Mouse (Mus musculus): ENCODE data around the gene Klk6. TPM values are rescaled to one million over a fixed set of nuclear protein-coding genes. Genes with fewer than 3 reads are reported as not detected.

Klk6 gene
- total and polyA plus RNA-seq, 3 experiments: 0.05 TPM; not detected in 2

DNA sequence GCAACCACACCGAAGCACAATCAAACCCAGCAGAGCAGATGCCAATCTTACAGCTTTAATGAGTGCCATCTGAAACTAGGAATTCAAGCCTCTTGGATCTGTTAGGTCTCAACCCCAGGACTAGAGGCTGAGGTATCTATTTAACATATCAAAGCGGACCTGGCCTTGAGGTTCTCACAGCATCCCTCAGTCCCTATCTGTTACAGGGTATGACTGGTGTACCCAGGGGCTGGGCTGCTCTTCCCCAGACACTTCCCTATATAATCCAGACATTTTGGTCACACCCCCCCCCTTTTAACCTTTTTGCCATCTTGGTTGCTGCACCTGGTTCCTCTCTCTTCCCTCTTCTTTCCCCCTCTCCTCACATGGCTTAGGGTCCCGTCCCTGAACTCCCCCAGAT is 49.4 kb downstream of the Klk6 start:
- no peaks in the 10 kb centered on the region for H3K4me1 ChIP-seq (ENCODE audit: insufficient read depth, low read depth, low read length)
- no peaks in the 10 kb centered on the region for H3K27me3 ChIP-seq (ENCODE audit: insufficient read depth, low read length)
- H3K36me3 ChIP-seq (replicated peaks): no peaks in the 10 kb centered on the region
- no peaks in the 10 kb centered on the region for H3K9me3 ChIP-seq (replicated peaks)
- DNase-seq (ENCODE audit: low spot score) (no peak), ATAC-seq (ENCODE audit: extremely low read depth, insufficient number of reproducible peaks, low FRiP score, poor library complexity, severe bottlenecking) (no peak)
- TF ChIP-seq POLR2AphosphoS5 (IDR thresholded peaks at IDR 0.05; ENCODE audit: insufficient replicate concordance, low read depth, low read length) (no peak), CTCF (IDR thresholded peaks at IDR 0.05; ENCODE audit: low read depth, low read length) (no peak), TAL1 (conservative IDR thresholded peaks at IDR 0.05; ENCODE audit: low read depth, low read length) (no peak), GATA2 (IDR thresholded peaks at IDR 0.05; ENCODE audit: borderline replicate concordance, low read depth, low read length) (no peak), GATA1 (IDR thresholded peaks at IDR 0.05; ENCODE audit: borderline replicate concordance, low read length) (no peak)
- H3K4me3 ChIP-seq (ENCODE audit: low read depth, low read length): no peak overlapping the region

DNA sequence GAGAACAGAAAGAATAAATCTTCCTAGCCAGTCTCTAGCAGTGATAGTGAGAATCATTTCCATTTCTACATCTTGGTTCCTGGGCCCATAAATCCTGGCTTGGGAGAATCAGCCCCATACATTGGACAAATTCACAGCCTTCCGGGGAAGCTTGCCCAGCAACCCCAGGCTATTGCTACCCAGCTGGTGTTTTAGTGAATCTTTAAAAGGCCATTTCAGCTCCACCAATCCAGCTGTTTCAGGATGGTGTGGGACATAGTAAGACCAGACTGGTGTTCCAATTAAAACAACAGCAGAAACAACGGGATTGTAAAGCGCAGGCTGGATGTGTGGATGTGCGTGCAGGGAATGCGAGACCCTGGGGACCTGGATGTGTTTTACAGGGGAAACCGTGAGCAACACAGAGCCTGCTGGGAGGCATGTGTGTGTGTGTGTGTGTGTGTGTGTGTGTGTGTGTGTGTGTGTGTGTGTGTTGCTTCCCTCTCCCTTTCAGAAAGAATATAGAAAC is 50.6 kb downstream of the Klk6 start:
- ATAC-seq (ENCODE audit: extremely low read depth, insufficient number of reproducible peaks, low FRiP score, poor library complexity, severe bottlenecking) (no peak), DNase-seq (ENCODE audit: low spot score) (no peak)
- H3K4me3 ChIP-seq (ENCODE audit: low read depth, low read length): no peak overlapping the region
- H3K36me3 ChIP-seq (replicated peaks): no peaks in the 10 kb centered on the region
- H3K4me1 ChIP-seq (ENCODE audit: insufficient read depth, low read depth, low read length): no peaks in the 10 kb centered on the region
- H3K27me3 ChIP-seq (ENCODE audit: insufficient read depth, low read length): no peaks in the 10 kb centered on the region
- H3K9me3 ChIP-seq (replicated peaks): no peaks in the 10 kb centered on the region
- TF ChIP-seq CTCF (IDR thresholded peaks at IDR 0.05; ENCODE audit: low read depth, low read length) (no peak), GATA2 (IDR thresholded peaks at IDR 0.05; ENCODE audit: borderline replicate concordance, low read depth, low read length) (no peak), POLR2AphosphoS5 (IDR thresholded peaks at IDR 0.05; ENCODE audit: insufficient replicate concordance, low read depth, low read length) (no peak), TAL1 (conservative IDR thresholded peaks at IDR 0.05; ENCODE audit: low read depth, low read length) (no peak), GATA1 (IDR thresholded peaks at IDR 0.05; ENCODE audit: borderline replicate concordance, low read length) (no peak)

DNA sequence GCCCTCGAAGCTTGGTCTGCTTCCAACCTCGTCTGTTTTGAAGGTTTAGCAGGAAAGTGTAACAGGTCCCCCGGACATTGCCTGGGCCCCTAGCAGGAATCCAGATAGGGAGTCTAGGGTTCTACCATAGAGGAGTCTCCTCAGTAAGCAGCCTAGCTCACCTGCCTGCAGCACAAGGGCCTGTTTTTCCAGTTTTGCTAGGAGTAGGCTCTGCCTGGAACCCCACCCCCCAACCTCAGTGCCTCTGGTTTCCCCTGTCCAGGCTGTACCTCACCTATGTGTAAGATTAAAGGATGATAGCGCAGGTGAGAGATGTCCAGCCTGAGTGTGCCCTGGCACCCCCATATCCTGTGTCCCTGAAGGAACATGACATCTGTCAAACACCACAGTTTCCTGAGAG is 52.1 kb downstream of the Klk6 start:
- Histone ChIP-seq H3K4me3 (ENCODE audit: low read depth, low read length) (no peak overlapping the region), H3K36me3 (replicated peaks) (no peaks in the 10 kb centered on the region), H3K9me3 (replicated peaks) (no peaks in the 10 kb centered on the region), H3K4me1 (ENCODE audit: insufficient read depth, low read depth, low read length) (no peaks in the 10 kb centered on the region), H3K27me3 (ENCODE audit: insufficient read depth, low read length) (no peaks in the 10 kb centered on the region)
- DNase-seq (ENCODE audit: low spot score) (no peak), ATAC-seq (ENCODE audit: extremely low read depth, insufficient number of reproducible peaks, low FRiP score, poor library complexity, severe bottlenecking) (no peak)
- TF ChIP-seq POLR2AphosphoS5 (IDR thresholded peaks at IDR 0.05; ENCODE audit: insufficient replicate concordance, low read depth, low read length): no peak
- TF ChIP-seq GATA1 (IDR thresholded peaks at IDR 0.05; ENCODE audit: borderline replicate concordance, low read length): no peak
- no peak for TF ChIP-seq GATA2 (IDR thresholded peaks at IDR 0.05; ENCODE audit: borderline replicate concordance, low read depth, low read length)
- TF ChIP-seq TAL1 (conservative IDR thresholded peaks at IDR 0.05; ENCODE audit: low read depth, low read length): no peak
- no peak for TF ChIP-seq CTCF (IDR thresholded peaks at IDR 0.05; ENCODE audit: low read depth, low read length)

GRCm38 (mm10) chr7:43878281-43878680 is 54.0 kb downstream of the Klk6 start:
- no peak for ATAC-seq (ENCODE audit: extremely low read depth, insufficient number of reproducible peaks, low FRiP score, poor library complexity, severe bottlenecking)
- H3K27me3 ChIP-seq (ENCODE audit: insufficient read depth, low read length): no peaks in the 10 kb centered on the region
- no peak for DNase-seq (ENCODE audit: low spot score)

DNA sequence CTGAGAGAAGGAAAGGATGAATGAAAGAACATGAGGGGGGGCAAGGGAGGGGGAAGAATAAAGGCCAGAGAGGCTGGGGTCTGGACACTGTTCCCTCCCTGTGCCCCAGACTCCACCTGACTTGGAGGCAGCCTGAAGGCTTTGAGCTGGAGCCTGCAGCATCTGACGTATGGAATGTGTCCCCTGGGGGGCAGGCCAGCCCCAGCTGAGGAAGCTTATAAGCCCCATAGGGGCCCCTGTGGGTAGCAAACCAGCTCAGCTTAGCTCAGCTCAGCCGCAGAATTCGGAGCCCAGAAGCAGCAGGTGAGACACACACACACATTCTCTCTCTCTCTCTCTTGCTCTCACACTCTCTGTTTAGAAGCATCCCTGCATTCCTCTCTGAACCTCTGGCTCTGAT is 56.6 kb downstream of the Klk6 start, which contains the start of gene Klk4:
Gene Klk4 (plus strand): TSS at position 249 of the 400 bp plus-strand sequence.
- Histone ChIP-seq H3K9me3 (replicated peaks) (no peaks in the 10 kb centered on the region), H3K4me3 (ENCODE audit: low read depth, low read length) (no peak within 1 kb of the TSS), H3K4me1 (ENCODE audit: insufficient read depth, low read depth, low read length) (no peaks in the 10 kb centered on the region), H3K36me3 (replicated peaks) (no peaks in the 10 kb centered on the region), H3K27me3 (ENCODE audit: insufficient read depth, low read length) (no peaks in the 10 kb centered on the region)
- DNase-seq (ENCODE audit: low spot score): no peak
- ATAC-seq (ENCODE audit: extremely low read depth, insufficient number of reproducible peaks, low FRiP score, poor library complexity, severe bottlenecking): no peak
- no peak for TF ChIP-seq GATA2 (IDR thresholded peaks at IDR 0.05; ENCODE audit: borderline replicate concordance, low read depth, low read length)
- no peak for TF ChIP-seq POLR2AphosphoS5 (IDR thresholded peaks at IDR 0.05; ENCODE audit: insufficient replicate concordance, low read depth, low read length)
- TF ChIP-seq CTCF (IDR thresholded peaks at IDR 0.05; ENCODE audit: low read depth, low read length): no peak
- no peak for TF ChIP-seq TAL1 (conservative IDR thresholded peaks at IDR 0.05; ENCODE audit: low read depth, low read length)
- TF ChIP-seq GATA1 (IDR thresholded peaks at IDR 0.05; ENCODE audit: borderline replicate concordance, low read length): no peak

More at GRCm38 (mm10) chr7:43878281-43878680, 54.0 kb downstream of the Klk6 start:
- Histone ChIP-seq H3K4me1 (ENCODE audit: insufficient read depth, low read depth, low read length) (no peaks in the 10 kb centered on the region), H3K4me3 (ENCODE audit: low read depth, low read length) (no peak overlapping the region), H3K9me3 (replicated peaks) (no peaks in the 10 kb centered on the region), H3K36me3 (replicated peaks) (no peaks in the 10 kb centered on the region)
- TF ChIP-seq GATA1 (IDR thresholded peaks at IDR 0.05; ENCODE audit: borderline replicate concordance, low read length): no peak

Other genes starting within 250 kb of the Klk6 start
Only the 20 nearest of the 22 such genes appear.
- gene Zfp819, start 217.3 kb upstream of the Klk6 start, total RNA-seq (2014; fragmentation: Nextera tagmentation): not detected in 2 replicates
- gene Zfp819, start 217.3 kb upstream of the Klk6 start, total RNA-seq (2017): 0.05 TPM in 1 of 2 replicates, not detected in the other
- gene Zfp819, start 217.3 kb upstream of the Klk6 start, polyA plus RNA-seq (2012): not detected in 2 replicates
- not detected in 2 replicates for gene Ceacam18, start 189.8 kb upstream of the Klk6 start, total RNA-seq (2014; fragmentation: Nextera tagmentation)
- gene Ceacam18, start 189.8 kb upstream of the Klk6 start, total RNA-seq (2017): 0.16 and 0.29 TPM in 2 replicates
- gene Ceacam18, start 189.8 kb upstream of the Klk6 start, polyA plus RNA-seq (2012): not detected in 2 replicates
- 1.2 TPM in 1 of 2 replicates, not detected in the other for gene Siglece, start 164.3 kb upstream of the Klk6 start, total RNA-seq (2014; fragmentation: Nextera tagmentation)
- gene Siglece, start 164.3 kb upstream of the Klk6 start, total RNA-seq (2017): 0.05 TPM in 1 of 2 replicates, not detected in the other
- not detected in 2 replicates for gene Siglece, start 164.3 kb upstream of the Klk6 start, polyA plus RNA-seq (2012)
- 2.5 and 2.7 TPM in 2 replicates for gene Ctu1, start 152.5 kb upstream of the Klk6 start, total RNA-seq (2014; fragmentation: Nextera tagmentation)
- gene Ctu1, start 152.5 kb upstream of the Klk6 start, total RNA-seq (2017): 6.5 and 8.6 TPM in 2 replicates
- gene Ctu1, start 152.5 kb upstream of the Klk6 start, polyA plus RNA-seq (2012): 14.9 and 20.9 TPM in 2 replicates
- not detected in 2 replicates for gene Klk14, start 134.1 kb upstream of the Klk6 start, total RNA-seq (2014; fragmentation: Nextera tagmentation)
- not detected in 2 replicates for gene Klk14, start 134.1 kb upstream of the Klk6 start, total RNA-seq (2017)
- not detected in 2 replicates for gene Klk14, start 134.1 kb upstream of the Klk6 start, polyA plus RNA-seq (2012)
- not detected in 2 replicates for gene Klk13, start 111.9 kb upstream of the Klk6 start, total RNA-seq (2014; fragmentation: Nextera tagmentation)
- gene Klk13, start 111.9 kb upstream of the Klk6 start, total RNA-seq (2017): 0.27 TPM in 1 of 2 replicates, not detected in the other
- gene Klk13, start 111.9 kb upstream of the Klk6 start, polyA plus RNA-seq (2012): not detected in 2 replicates
- not detected in 2 replicates for gene Klk12, start 55.6 kb upstream of the Klk6 start, total RNA-seq (2014; fragmentation: Nextera tagmentation)
- gene Klk12, start 55.6 kb upstream of the Klk6 start, total RNA-seq (2017): not detected in 2 replicates
- not detected in 2 replicates for gene Klk12, start 55.6 kb upstream of the Klk6 start, polyA plus RNA-seq (2012)
- gene Klk11, start 49.9 kb upstream of the Klk6 start, total RNA-seq (2014; fragmentation: Nextera tagmentation): not detected in 2 replicates
- not detected in 2 replicates for gene Klk11, start 49.9 kb upstream of the Klk6 start, total RNA-seq (2017)
- not detected in 2 replicates for gene Klk11, start 49.9 kb upstream of the Klk6 start, polyA plus RNA-seq (2012)
- not detected in 2 replicates for gene Klk10, start 43.5 kb upstream of the Klk6 start, total RNA-seq (2014; fragmentation: Nextera tagmentation)
- not detected in 2 replicates for gene Klk10, start 43.5 kb upstream of the Klk6 start, total RNA-seq (2017)
- gene Klk10, start 43.5 kb upstream of the Klk6 start, polyA plus RNA-seq (2012): not detected in 2 replicates
- gene Klk9, start 32.6 kb upstream of the Klk6 start, total RNA-seq (2014; fragmentation: Nextera tagmentation): not detected in 2 replicates
- 0.06 TPM in 1 of 2 replicates, not detected in the other for gene Klk9, start 32.6 kb upstream of the Klk6 start, total RNA-seq (2017)
- gene Klk9, start 32.6 kb upstream of the Klk6 start, polyA plus RNA-seq (2012): not detected in 2 replicates
- not detected in 2 replicates for gene Klk8, start 26.9 kb upstream of the Klk6 start, total RNA-seq (2014; fragmentation: Nextera tagmentation)
- gene Klk8, start 26.9 kb upstream of the Klk6 start, total RNA-seq (2017): not detected in 2 replicates
- not detected in 2 replicates for gene Klk8, start 26.9 kb upstream of the Klk6 start, polyA plus RNA-seq (2012)
- not detected in 2 replicates for gene Klk7, start 13.2 kb upstream of the Klk6 start, total RNA-seq (2014; fragmentation: Nextera tagmentation)
- gene Klk7, start 13.2 kb upstream of the Klk6 start, total RNA-seq (2017): 0.05 TPM in 1 of 2 replicates, not detected in the other
- gene Klk7, start 13.2 kb upstream of the Klk6 start, polyA plus RNA-seq (2012): not detected in 2 replicates
- gene Klk5, start 17.5 kb downstream of the Klk6 start, total RNA-seq (2014; fragmentation: Nextera tagmentation): not detected in 2 replicates
- gene Klk5, start 17.5 kb downstream of the Klk6 start, total RNA-seq (2017): 0.11 TPM in 1 of 2 replicates, not detected in the other
- not detected in 2 replicates for gene Klk5, start 17.5 kb downstream of the Klk6 start, polyA plus RNA-seq (2012)
- gene Klk4, start 56.7 kb downstream of the Klk6 start, total RNA-seq (2014; fragmentation: Nextera tagmentation): not detected in 2 replicates
- not detected in 2 replicates for gene Klk4, start 56.7 kb downstream of the Klk6 start, total RNA-seq (2017)
- not detected in 2 replicates for gene Klk4, start 56.7 kb downstream of the Klk6 start, polyA plus RNA-seq (2012)
- gene Klk15, start 109.2 kb downstream of the Klk6 start, total RNA-seq (2014; fragmentation: Nextera tagmentation): not detected in 2 replicates
- gene Klk15, start 109.2 kb downstream of the Klk6 start, total RNA-seq (2017): not detected in 2 replicates
- gene Klk15, start 109.2 kb downstream of the Klk6 start, polyA plus RNA-seq (2012): not detected in 2 replicates
- not detected in 2 replicates for gene Klk1b8, start 126.2 kb downstream of the Klk6 start, total RNA-seq (2014; fragmentation: Nextera tagmentation)
- not detected in 2 replicates for gene Klk1b8, start 126.2 kb downstream of the Klk6 start, total RNA-seq (2017)
- gene Klk1b8, start 126.2 kb downstream of the Klk6 start, polyA plus RNA-seq (2012): not detected in 2 replicates
- not detected in 2 replicates for gene Klk1b1, start 142.3 kb downstream of the Klk6 start, total RNA-seq (2014; fragmentation: Nextera tagmentation)
- gene Klk1b1, start 142.3 kb downstream of the Klk6 start, total RNA-seq (2017): not detected in 2 replicates
- not detected in 2 replicates for gene Klk1b1, start 142.3 kb downstream of the Klk6 start, polyA plus RNA-seq (2012)
- gene Klk1b9, start 151.6 kb downstream of the Klk6 start, total RNA-seq (2014; fragmentation: Nextera tagmentation): not detected in 2 replicates
- gene Klk1b9, start 151.6 kb downstream of the Klk6 start, total RNA-seq (2017): not detected in 2 replicates
- gene Klk1b9, start 151.6 kb downstream of the Klk6 start, polyA plus RNA-seq (2012): not detected in 2 replicates
- gene Klk1b11, start 171.4 kb downstream of the Klk6 start, total RNA-seq (2014; fragmentation: Nextera tagmentation): not detected in 2 replicates
- not detected in 2 replicates for gene Klk1b11, start 171.4 kb downstream of the Klk6 start, total RNA-seq (2017)
- gene Klk1b11, start 171.4 kb downstream of the Klk6 start, polyA plus RNA-seq (2012): not detected in 2 replicates
- gene Klk1b26, start 187.7 kb downstream of the Klk6 start, total RNA-seq (2014; fragmentation: Nextera tagmentation): not detected in 2 replicates
- not detected in 2 replicates for gene Klk1b26, start 187.7 kb downstream of the Klk6 start, total RNA-seq (2017)
- gene Klk1b26, start 187.7 kb downstream of the Klk6 start, polyA plus RNA-seq (2012): not detected in 2 replicates

Data from G1E (cell line).